Mouse (Mus musculus) liver, embryonic 14.5 days (tissue): ENCODE data around the gene Fundc1. TPM values are rescaled to one million over a fixed set of nuclear protein-coding genes. Genes with fewer than 3 reads are reported as not detected.

ENCODE experiments used
- ATAC-seq: fragments of 200-750 bp; cut with Nextera tagmentation; 2 replicates; pipeline ENCODE4 v1.8.0; 2017; ENCODE audit warnings: moderate number of reproducible peaks, mild to moderate bottlenecking, moderate library complexity; ENCODE audit not compliant: insufficient read depth
- DNase-seq, 3 experiments: peaks; one replicate each; pipeline ENCODE4 v3.0.0-alpha.2; 2012 to 2013; ENCODE audit warnings: low read depth in 3 of 3, low spot score in 3 of 3
- H3K27ac ChIP-seq: fragments of 300-500 bp; sonication (generic); 2 replicates; pipeline ENCODE4 v1.5.1; 2014; ENCODE audit warnings: moderate library complexity, mild to moderate bottlenecking, control low read depth, inconsistent platforms
- H3K27me3 ChIP-seq: fragments of 300-500 bp; sonication (generic); 2 replicates; pipeline ENCODE4 v1.6.1; 2014; ENCODE audit warnings: mild to moderate bottlenecking, low read length, moderate library complexity; ENCODE audit not compliant: control insufficient read depth, insufficient read depth
- H3K36me3 ChIP-seq: fragments of 300-500 bp; sonication (generic); replicated peaks from 2 replicates; pipeline ENCODE4 v1.6.1; 2014; ENCODE audit warnings: low read depth; ENCODE audit not compliant: control insufficient read depth, insufficient read depth
- H3K4me1 ChIP-seq, 2 experiments: fragments of 200-500 bp in 1 of 2; fragments of 300-500 bp in 1 of 2; sonication (generic) in 1 of 2; replicated peaks; 2 replicates each; pipeline ENCODE4 v1.6.1; 2012 to 2014; ENCODE audit warnings: antibody characterized with exemption in 1 of 2, inconsistent platforms in 1 of 2, low read length in 1 of 2; ENCODE audit not compliant: control insufficient read depth in 2 of 2, insufficient read depth in 2 of 2
- H3K4me2 ChIP-seq: fragments of 300-500 bp; sonication (generic); 2 replicates; pipeline ENCODE4 v1.6.1; 2014; ENCODE audit warnings: low read depth, mild to moderate bottlenecking, control low read depth, moderate library complexity
- H3K4me3 ChIP-seq, 2 experiments: fragments of 200-500 bp in 1 of 2; fragments of 300-500 bp in 1 of 2; sonication (generic) in 1 of 2; 2 replicates each; pipeline ENCODE4 v1.5.1; 2012 to 2014; ENCODE audit warnings: low read depth in 2 of 2, low read length in 2 of 2, mild to moderate bottlenecking in 2 of 2, control low read depth in 1 of 2, inconsistent platforms in 1 of 2, moderate library complexity in 1 of 2; ENCODE audit not compliant: insufficient read depth in 1 of 2
- H3K9ac ChIP-seq: fragments of 300-500 bp; sonication (generic); replicated peaks from 2 replicates; pipeline ENCODE4 v1.6.1; 2014; ENCODE audit warnings: mild to moderate bottlenecking, control low read depth, moderate library complexity
- H3K9me3 ChIP-seq: fragments of 300-500 bp; sonication (generic); 2 replicates; pipeline ENCODE4 v1.6.1; 2016; ENCODE audit warnings: low read length, mixed read lengths; ENCODE audit not compliant: control insufficient read depth
- CTCF ChIP-seq: IDR thresholded peaks from 2 replicates; pipeline ENCODE4 v1.5.1; 2016; ENCODE audit warnings: antibody characterized with exemption, low read depth, control low read depth
- EP300 ChIP-seq: IDR thresholded peaks from 2 replicates; pipeline ENCODE4 v1.6.1; 2016; ENCODE audit warnings: antibody characterized with exemption, low read depth
- WGBS: fragments of 180-500 bp; shearing (Covaris S2); extraction: QIAGEN DNeasy Blood & Tissue Kit; methylation state at CpG from one replicate; pipeline ENCODE4 v1.1.7; 2014; ENCODE audit not compliant: insufficient replicate concordance; 5-methylcytosine and 5-hydroxymethylcytosine counted together
- polyA plus RNA-seq, 2 experiments: library from polyadenylated mRNA; depleted of rRNA in 1 of 2; stranded (reverse) in 1 of 2; unstranded in 1 of 2; fragments of >200 nt; fragmentation: Nextera tagmentation in 1 of 2; extraction: Ambion mirVana in 1 of 2; gene quantifications; 2 replicates each; pipeline versions ENCODE4 v1.2.1 to v1.2.3; 2012 to 2014

Fundc1 gene
- polyA plus RNA-seq, 2 experiments = 6.0 to 14.8 TPM

GRCm38 (mm10) chrX:17527008-17527407, 45.1 kb downstream of the Fundc1 start:
- TF ChIP-seq EP300 (no peak), CTCF (no peak)
- ATAC-seq (no peak), DNase-seq (no peak)
- no peak overlapping the region for H3K9ac ChIP-seq
- WGBS = 45% methylated on average over 2 of the region's 2 CpGs
- H3K4me2 ChIP-seq = no peak overlapping the region
- no peaks in the 10 kb centered on the region for H3K9me3 ChIP-seq
- H3K27me3 ChIP-seq = no peaks in the 10 kb centered on the region
- no peaks in the 10 kb centered on the region for H3K4me1 ChIP-seq
- no peak overlapping the region for H3K27ac ChIP-seq
- no peaks in the 10 kb centered on the region for H3K36me3 ChIP-seq
- no peak overlapping the region for H3K4me3 ChIP-seq

- no peak overlapping the region for H3K4me3 ChIP-seq
- no peak overlapping the region for H3K4me2 ChIP-seq
- TF ChIP-seq CTCF (no peak), EP300 (no peak)
- WGBS = 28% methylated on average over 3 of the region's 3 CpGs
- DNase-seq (no peak), ATAC-seq (no peak)
- no peak overlapping the region for H3K27ac ChIP-seq
- no peak overlapping the region for H3K9ac ChIP-seq
- no peaks in the 10 kb centered on the region for H3K9me3 ChIP-seq
- H3K4me1 ChIP-seq = no peaks in the 10 kb centered on the region
- no peaks in the 10 kb centered on the region for H3K36me3 ChIP-seq
- no peaks in the 10 kb centered on the region for H3K27me3 ChIP-seq
Observed at GRCm38 (mm10) chrX:17521221-17521716, 50.9 kb downstream of the Fundc1 start.

GRCm38 (mm10) chrX:17520086-17520485, 52.0 kb downstream of the Fundc1 start:
- H3K27me3 ChIP-seq = no peaks in the 10 kb centered on the region
- no peak overlapping the region for H3K27ac ChIP-seq
- no peaks in the 10 kb centered on the region for H3K36me3 ChIP-seq
- DNase-seq (no peak), ATAC-seq (no peak)
- no peak overlapping the region for H3K4me2 ChIP-seq
- H3K9me3 ChIP-seq = no peaks in the 10 kb centered on the region
- H3K4me1 ChIP-seq = no peaks in the 10 kb centered on the region
- H3K4me3 ChIP-seq = no peak overlapping the region
- TF ChIP-seq EP300 = no peak
- TF ChIP-seq CTCF = no peak
- no peak overlapping the region for H3K9ac ChIP-seq

DNA sequence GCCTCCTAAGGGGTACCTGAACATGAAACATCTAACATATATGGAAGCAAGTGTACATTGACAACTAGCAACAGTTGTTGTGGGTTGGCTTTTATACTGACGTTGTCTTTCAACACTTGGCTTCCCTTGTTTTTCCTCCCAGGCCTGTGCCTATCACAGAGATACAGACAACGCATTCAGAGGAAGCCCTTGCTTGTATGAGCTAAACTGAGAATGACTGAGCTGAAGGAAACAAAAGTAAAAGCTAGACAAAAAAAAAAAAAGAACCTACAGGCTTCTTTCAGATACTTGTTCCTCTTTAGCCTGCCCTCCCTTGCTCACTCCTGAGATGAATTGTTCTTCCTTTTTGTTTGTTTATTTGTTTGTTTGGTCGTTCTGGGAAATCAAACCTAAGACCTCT, 58.1 kb downstream of the Fundc1 start:
- Histone ChIP-seq H3K36me3 (no peaks in the 10 kb centered on the region), H3K4me2 (no peak overlapping the region), H3K9ac (no peak overlapping the region), H3K4me1 (no peaks in the 10 kb centered on the region), H3K27ac (no peak overlapping the region), H3K4me3 (no peak overlapping the region), H3K9me3 (no peaks in the 10 kb centered on the region), H3K27me3 (no peaks in the 10 kb centered on the region)
- ATAC-seq = no peak
- DNase-seq = no peak
- TF ChIP-seq CTCF = no peak
- TF ChIP-seq EP300 = no peak
- 19% methylated on average over 3 of the region's 3 CpGs for WGBS

DNA sequence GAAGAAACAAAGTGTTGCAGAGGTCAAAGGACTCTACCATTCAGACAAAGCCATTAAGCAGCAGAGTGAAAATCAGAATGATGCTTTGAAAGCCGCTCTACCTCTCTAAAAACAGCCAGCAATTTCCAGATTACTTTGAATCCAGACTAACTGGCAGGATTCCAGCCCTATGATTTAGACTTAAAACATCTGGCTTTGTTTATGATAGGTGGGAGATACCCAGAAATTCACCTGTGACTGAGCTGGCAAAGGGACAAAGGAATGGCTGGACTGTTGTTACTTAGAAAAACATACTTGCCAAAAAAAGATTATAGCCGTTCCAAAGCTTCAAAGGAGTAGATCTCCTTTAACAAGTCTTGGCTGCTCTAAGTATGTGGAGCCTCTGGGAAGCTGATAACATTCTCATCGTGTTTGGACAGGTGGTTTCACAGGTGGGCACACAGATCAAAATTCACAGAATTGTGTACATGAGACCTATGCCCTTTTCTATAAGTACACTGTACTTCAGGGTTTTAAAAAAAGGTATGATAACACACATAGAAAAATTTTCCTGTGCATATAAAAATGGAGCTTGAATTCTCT, 60.0 kb downstream of the Fundc1 start:
- ATAC-seq (no peak), DNase-seq (no peak)
- Histone ChIP-seq H3K4me2 (no peak overlapping the region), H3K4me1 (no peaks in the 10 kb centered on the region), H3K4me3 (no peak overlapping the region), H3K36me3 (no peaks in the 10 kb centered on the region), H3K27ac (no peak overlapping the region), H3K27me3 (no peaks in the 10 kb centered on the region), H3K9me3 (no peaks in the 10 kb centered on the region), H3K9ac (no peak overlapping the region)
- 53% methylated on average over 3 of the region's 3 CpGs for WGBS
- TF ChIP-seq CTCF = no peak
- no peak for TF ChIP-seq EP300
